Mouse (Mus musculus) limb, embryonic 11.5 days (tissue): ENCODE measurements at regions not wholly inside any gene's neighbourhood (a gene's known extent, or its start where the extent isn't known, plus 50 kb on each side); places are given as distances from the start of the nearest gene placed in this dataset.

Experiments
- ATAC-seq: fragments of 200-750 bp; cut with Nextera tagmentation; 2 replicates; pipeline ENCODE4 v1.8.0; 2017; ENCODE audit warnings: low read depth; ENCODE audit not compliant: insufficient number of reproducible peaks, low FRiP score, low TSS enrichment
- DNase-seq: peaks from one replicate; pipeline ENCODE4 v3.0.0-alpha.2; 2015; ENCODE audit warnings: low spot score
- H3K27ac ChIP-seq: fragments of 300-500 bp; sonication (generic); replicated peaks from 2 replicates; pipeline ENCODE4 v1.5.1; 2014; ENCODE audit warnings: low read depth, mild to moderate bottlenecking, low read length
- H3K27me3 ChIP-seq: fragments of 300-500 bp; sonication (generic); 2 replicates; pipeline ENCODE4 v1.6.1; 2014; ENCODE audit warnings: mild to moderate bottlenecking, low read length, mixed read lengths; ENCODE audit not compliant: control insufficient read depth, insufficient read depth
- H3K36me3 ChIP-seq: fragments of 300-500 bp; sonication (generic); 2 replicates; pipeline ENCODE4 v1.6.1; 2014; ENCODE audit warnings: mild to moderate bottlenecking, low read length, moderate library complexity, mixed read lengths; ENCODE audit not compliant: control insufficient read depth, insufficient read depth
- H3K4me1 ChIP-seq: fragments of 300-500 bp; sonication (generic); 2 replicates; pipeline ENCODE4 v1.6.1; 2014; ENCODE audit warnings: low read length, mixed read lengths; ENCODE audit not compliant: control insufficient read depth, insufficient read depth
- H3K4me2 ChIP-seq: fragments of 300-500 bp; sonication (generic); 2 replicates; pipeline ENCODE4 v1.6.1; 2014; ENCODE audit warnings: low read depth, mild to moderate bottlenecking, moderate library complexity; ENCODE audit not compliant: severe bottlenecking
- H3K4me3 ChIP-seq: fragments of 300-500 bp; sonication (generic); 2 replicates; pipeline ENCODE4 v1.5.1; 2014; ENCODE audit warnings: low read depth, low read length
- H3K9ac ChIP-seq: fragments of 300-500 bp; sonication (generic); 2 replicates; pipeline ENCODE4 v1.6.1; 2014; ENCODE audit warnings: mild to moderate bottlenecking, low read length
- H3K9me3 ChIP-seq: fragments of 300-500 bp; sonication (generic); 2 replicates; pipeline ENCODE4 v1.6.1; 2016; ENCODE audit warnings: low read length; ENCODE audit not compliant: control insufficient read depth
- WGBS: fragments of 180-500 bp; shearing (Covaris S2); extraction: QIAGEN DNeasy Blood & Tissue Kit; methylation state at CpG from one replicate; pipeline ENCODE4 v1.1.7; 2014; 5-methylcytosine and 5-hydroxymethylcytosine counted together

DNA sequence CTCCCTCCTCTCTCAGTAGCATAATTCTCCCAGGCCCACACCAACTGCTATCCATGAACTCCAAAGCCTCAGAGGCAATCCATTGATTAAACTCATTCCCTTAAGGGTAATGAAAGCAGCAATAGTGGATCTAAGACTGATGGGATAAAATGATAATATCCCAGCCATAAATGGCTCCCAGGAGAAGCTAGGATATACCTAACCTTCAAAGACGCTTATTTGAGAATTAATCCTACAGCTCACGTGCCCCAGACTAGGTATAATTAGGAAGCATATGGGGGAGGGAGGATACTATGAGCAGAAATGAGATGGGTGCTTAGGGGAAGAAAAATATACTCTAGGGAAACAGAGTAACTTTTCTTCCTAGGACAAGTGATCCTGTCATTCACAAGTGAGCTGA is 52.8 kb upstream of the Rnf32 start:
- Histone ChIP-seq H3K4me2 (no peak overlapping the region), H3K9me3 (no peaks in the 10 kb centered on the region), H3K4me1 (no peaks in the 10 kb centered on the region), H3K27ac (no peak overlapping the region), H3K27me3 (no peaks in the 10 kb centered on the region), H3K4me3 (no peak overlapping the region), H3K9ac (no peak overlapping the region), H3K36me3 (no peaks in the 10 kb centered on the region)
- WGBS: 78% methylated on average over 2 of the region's 2 CpGs
- DNase-seq (no peak), ATAC-seq (no peak)

DNA sequence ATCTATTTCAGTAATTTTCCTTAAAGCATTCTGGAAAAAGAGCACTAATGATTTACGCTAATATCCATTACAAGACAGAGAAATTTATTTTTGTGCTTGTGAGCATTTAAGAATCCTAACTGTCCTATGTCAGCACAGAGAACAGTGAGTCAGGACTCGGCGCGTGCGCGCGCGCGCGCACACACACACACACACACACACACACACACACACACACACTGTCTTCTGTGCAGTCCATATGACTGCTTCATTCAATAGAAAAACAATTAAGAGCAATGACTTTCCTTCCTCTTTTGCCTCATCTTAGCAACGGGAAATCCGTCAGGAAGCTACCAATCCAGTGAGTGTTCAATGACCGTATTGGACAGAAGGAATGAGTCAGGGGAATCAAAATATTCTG is 53.3 kb upstream of the Rnf32 start:
- no peak overlapping the region for H3K4me3 ChIP-seq
- H3K9me3 ChIP-seq: no peaks in the 10 kb centered on the region
- no peaks in the 10 kb centered on the region for H3K36me3 ChIP-seq
- ATAC-seq: no peak
- H3K4me2 ChIP-seq: no peak overlapping the region
- no peaks in the 10 kb centered on the region for H3K4me1 ChIP-seq
- no peak overlapping the region for H3K9ac ChIP-seq
- no peak overlapping the region for H3K27ac ChIP-seq
- 96% methylated on average over 13 of the region's 13 CpGs for WGBS
- DNase-seq: no peak
- no peaks in the 10 kb centered on the region for H3K27me3 ChIP-seq

DNA sequence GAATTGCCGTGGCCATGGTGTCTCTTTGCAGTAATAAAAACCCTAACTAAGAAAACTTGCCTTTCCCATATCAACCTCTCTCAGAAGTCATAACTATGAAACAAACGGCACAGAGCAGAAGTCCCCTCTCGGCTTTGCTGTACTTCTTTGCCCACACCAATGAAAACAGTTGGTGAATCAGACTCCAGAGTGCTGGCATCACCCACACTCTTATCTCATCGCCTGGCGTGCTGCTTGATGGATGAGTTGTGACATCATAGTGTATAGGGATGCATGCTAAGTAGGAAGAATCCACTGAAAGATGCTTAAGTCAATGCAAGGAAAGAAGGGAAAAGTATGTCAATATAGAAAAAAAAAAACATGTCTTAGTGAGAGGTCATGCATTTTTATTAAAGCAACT is 58.3 kb upstream of the Rnf32 start:
- H3K36me3 ChIP-seq: no peaks in the 10 kb centered on the region
- H3K4me3 ChIP-seq: no peak overlapping the region
- H3K27ac ChIP-seq: no peak overlapping the region
- no peaks in the 10 kb centered on the region for H3K27me3 ChIP-seq
- 84% methylated on average over 5 of the region's 5 CpGs for WGBS
- ATAC-seq (no peak), DNase-seq (no peak)
- H3K4me2 ChIP-seq: no peak overlapping the region
- H3K9ac ChIP-seq: no peak overlapping the region
- no peaks in the 10 kb centered on the region for H3K4me1 ChIP-seq
- no peaks in the 10 kb centered on the region for H3K9me3 ChIP-seq

DNA sequence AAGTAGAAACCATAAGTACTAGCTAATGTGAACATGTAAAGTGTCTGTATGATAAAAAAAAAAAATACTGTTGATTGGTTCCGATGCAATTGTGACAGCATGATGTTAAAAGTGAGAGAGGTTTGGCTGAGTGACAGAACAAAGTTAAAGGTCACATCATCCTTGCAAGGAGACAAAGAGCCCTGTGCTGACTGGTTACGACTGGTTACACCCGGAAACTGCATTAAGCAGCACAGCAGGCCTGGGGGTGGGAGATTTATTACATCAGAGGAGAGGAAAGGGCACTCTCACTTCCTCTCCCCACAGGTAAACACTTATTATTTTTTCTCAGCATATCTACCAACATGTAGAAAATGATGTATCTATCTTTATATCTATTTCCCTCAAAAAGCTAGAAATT is 63.5 kb upstream of the Rnf32 start:
- no peak overlapping the region for H3K4me2 ChIP-seq
- no peaks in the 10 kb centered on the region for H3K9me3 ChIP-seq
- no peaks in the 10 kb centered on the region for H3K4me1 ChIP-seq
- no peaks in the 10 kb centered on the region for H3K36me3 ChIP-seq
- 28% methylated on average over 3 of the region's 3 CpGs for WGBS
- H3K27me3 ChIP-seq: no peaks in the 10 kb centered on the region
- DNase-seq: peak; percentile 32
- H3K27ac ChIP-seq: no peak overlapping the region
- no peak overlapping the region for H3K9ac ChIP-seq
- H3K4me3 ChIP-seq: no peak overlapping the region
- no peak for ATAC-seq

DNA sequence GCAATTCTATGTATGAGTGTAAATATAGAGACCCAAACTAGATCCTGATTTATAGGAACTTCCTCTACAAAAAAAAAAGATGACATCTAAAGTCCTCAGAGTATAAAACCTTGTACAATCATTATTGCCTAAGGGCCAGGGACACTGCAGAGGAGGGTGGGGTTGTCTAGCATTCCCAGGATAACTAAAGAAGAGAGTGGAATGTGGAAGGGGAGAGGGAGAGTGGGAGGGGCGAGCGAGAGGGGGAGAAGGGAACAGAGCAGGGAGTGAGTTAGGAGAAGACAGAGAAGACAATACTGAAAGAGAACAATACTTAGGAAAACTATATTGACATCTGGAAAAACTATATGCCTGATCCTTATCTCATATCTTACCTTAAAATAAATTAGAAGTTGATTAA is 64.0 kb upstream of the Rnf32 start:
- no peak overlapping the region for H3K9ac ChIP-seq
- H3K4me3 ChIP-seq: no peak overlapping the region
- 48% methylated on average over 2 of the region's 2 CpGs for WGBS
- H3K4me1 ChIP-seq: no peaks in the 10 kb centered on the region
- no peaks in the 10 kb centered on the region for H3K27me3 ChIP-seq
- H3K9me3 ChIP-seq: no peaks in the 10 kb centered on the region
- H3K4me2 ChIP-seq: no peak overlapping the region
- no peak for DNase-seq
- no peak for ATAC-seq
- no peaks in the 10 kb centered on the region for H3K36me3 ChIP-seq
- no peak overlapping the region for H3K27ac ChIP-seq

DNA sequence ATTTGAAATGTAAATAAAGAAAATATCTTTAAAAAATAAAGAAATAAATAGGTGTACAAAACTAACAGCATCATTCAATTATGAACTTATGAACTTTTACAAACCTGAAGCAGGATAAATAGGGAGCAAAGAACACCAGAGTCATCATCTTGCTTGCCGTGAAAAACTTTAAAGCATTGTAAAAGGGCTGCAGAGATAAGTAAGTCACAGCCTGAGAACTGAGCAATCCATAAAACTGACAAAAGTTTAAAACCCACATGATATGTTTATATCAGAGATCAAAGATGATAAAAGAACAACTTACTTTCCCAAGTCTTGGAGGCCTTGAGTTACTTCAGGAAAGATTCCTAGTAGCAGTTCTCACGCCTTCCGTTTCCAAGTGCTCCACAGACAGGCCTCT is 66.1 kb upstream of the Rnf32 start:
- 60% methylated on average over 3 of the region's 3 CpGs for WGBS
- H3K9me3 ChIP-seq: no peaks in the 10 kb centered on the region
- H3K4me3 ChIP-seq: no peak overlapping the region
- H3K27ac ChIP-seq: no peak overlapping the region
- H3K4me2 ChIP-seq: no peak overlapping the region
- no peaks in the 10 kb centered on the region for H3K27me3 ChIP-seq
- DNase-seq: no peak
- ATAC-seq: no peak
- no peaks in the 10 kb centered on the region for H3K36me3 ChIP-seq
- no peaks in the 10 kb centered on the region for H3K4me1 ChIP-seq
- H3K9ac ChIP-seq: no peak overlapping the region

DNA sequence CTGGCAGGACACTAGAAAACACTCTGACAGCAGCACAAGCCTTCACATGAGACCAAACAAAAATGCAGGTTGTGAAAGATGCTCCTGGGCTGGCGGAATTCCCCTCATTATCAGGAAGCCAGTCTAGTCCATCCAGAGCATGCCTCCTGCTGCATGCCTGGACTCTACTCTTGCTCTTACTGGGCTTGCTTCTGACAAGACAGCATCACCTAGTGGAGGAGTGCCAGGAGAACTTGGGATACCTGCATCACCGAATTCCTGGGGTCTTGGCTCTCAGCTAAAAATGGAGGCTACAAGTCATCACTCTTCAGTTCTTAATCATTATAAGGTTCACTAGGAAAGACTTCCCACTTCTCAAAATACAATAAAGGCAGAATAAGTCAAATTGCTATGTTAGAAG is 78.8 kb upstream of the Rnf32 start:
- H3K36me3 ChIP-seq: no peaks in the 10 kb centered on the region
- no peaks in the 10 kb centered on the region for H3K27me3 ChIP-seq
- 73% methylated on average over 2 of the region's 2 CpGs for WGBS
- H3K27ac ChIP-seq: no peak overlapping the region
- H3K9ac ChIP-seq: no peak overlapping the region
- no peaks in the 10 kb centered on the region for H3K9me3 ChIP-seq
- ATAC-seq (no peak), DNase-seq (no peak)
- no peak overlapping the region for H3K4me2 ChIP-seq
- H3K4me1 ChIP-seq: no peaks in the 10 kb centered on the region
- no peak overlapping the region for H3K4me3 ChIP-seq

DNA sequence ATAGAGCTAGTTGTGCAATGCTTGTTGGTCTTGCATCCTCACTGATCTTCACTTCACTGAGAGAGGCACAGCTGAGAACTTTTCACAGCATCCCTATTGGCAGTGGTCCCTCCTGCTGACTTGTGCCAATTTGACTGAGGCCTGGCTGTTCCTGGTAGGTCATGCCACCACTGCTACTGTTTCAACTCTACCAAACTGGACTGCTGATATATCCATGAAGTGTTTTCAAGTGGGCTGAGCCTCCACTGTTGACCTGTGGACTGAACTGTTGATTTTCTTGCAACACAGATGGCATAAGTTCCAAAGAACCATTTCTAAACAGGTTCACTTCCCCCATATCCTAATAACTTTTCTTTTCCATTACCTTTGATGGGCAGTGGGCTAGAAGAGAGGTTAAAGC is 83.3 kb upstream of the Rnf32 start:
- Histone ChIP-seq H3K4me3 (no peak overlapping the region), H3K36me3 (no peaks in the 10 kb centered on the region), H3K27ac (no peak overlapping the region), H3K9ac (no peak overlapping the region), H3K9me3 (no peaks in the 10 kb centered on the region), H3K4me1 (no peaks in the 10 kb centered on the region), H3K27me3 (no peaks in the 10 kb centered on the region), H3K4me2 (no peak overlapping the region)
- ATAC-seq (no peak), DNase-seq (no peak)

DNA sequence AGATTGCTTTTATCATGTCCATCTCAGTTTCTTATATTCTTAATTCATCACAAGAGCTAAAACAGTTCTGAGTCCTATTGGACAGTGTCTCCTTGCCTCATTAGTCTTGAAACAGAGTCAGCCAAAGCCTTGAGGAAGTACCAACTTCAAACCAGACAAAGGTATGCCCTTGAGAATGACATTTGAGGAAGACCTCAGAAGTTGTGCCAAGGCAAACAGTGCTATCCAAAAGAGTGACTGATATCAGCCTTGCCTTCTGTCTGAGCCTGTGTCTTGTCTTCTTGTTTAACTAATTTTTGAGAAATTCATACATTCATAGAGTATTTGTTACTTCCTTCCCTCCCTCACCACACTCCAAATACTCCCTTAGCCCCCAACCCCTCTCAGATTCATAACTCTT is 88.5 kb upstream of the Rnf32 start:
- Histone ChIP-seq H3K9ac (no peak overlapping the region), H3K4me1 (no peaks in the 10 kb centered on the region), H3K27ac (no peak overlapping the region), H3K9me3 (no peaks in the 10 kb centered on the region), H3K36me3 (no peaks in the 10 kb centered on the region), H3K27me3 (no peaks in the 10 kb centered on the region), H3K4me3 (no peak overlapping the region), H3K4me2 (no peak overlapping the region)
- DNase-seq: no peak
- no peak for ATAC-seq
